Mouse (Mus musculus) spleen, adult 2 months (tissue): ENCODE data around the gene Tecpr2.

Source experiments
- CTCF ChIP-seq: fragments of 200-500 bp; IDR thresholded peaks from 2 replicates; pipeline ENCODE4 v1.5.1; 2011; ENCODE audit warnings: mild to moderate bottlenecking, inconsistent platforms; ENCODE audit not compliant: insufficient read depth, insufficient read length, insufficient replicate concordance; ENCODE audit errors: extremely low read depth
- POLR2A ChIP-seq: fragments of 200-500 bp; IDR thresholded peaks from 2 replicates; pipeline ENCODE4 v1.6.1; 2011; ENCODE audit warnings: low read depth, low read length, inconsistent platforms

- TF ChIP-seq CTCF (no peak), POLR2A (no peak; the same call in 1 of the 2 replicates)
Measured at GRCm38 (mm10) chr12:110850010-110850928, 38.8 kb upstream of the Tecpr2 start, which contains the start of gene Zfp839.
